Mouse (Mus musculus): ENCODE results near the gene Fam219b. TPM values are rescaled to one million over a fixed set of nuclear protein-coding genes. Genes with fewer than 3 reads are reported as not detected.
A peak's percentile ranks its signal among the peaks of the same experiment; 100 is the strongest.

Fam219b gene
- polyA plus RNA-seq, 1 experiment = 20.9 TPM

DNA sequence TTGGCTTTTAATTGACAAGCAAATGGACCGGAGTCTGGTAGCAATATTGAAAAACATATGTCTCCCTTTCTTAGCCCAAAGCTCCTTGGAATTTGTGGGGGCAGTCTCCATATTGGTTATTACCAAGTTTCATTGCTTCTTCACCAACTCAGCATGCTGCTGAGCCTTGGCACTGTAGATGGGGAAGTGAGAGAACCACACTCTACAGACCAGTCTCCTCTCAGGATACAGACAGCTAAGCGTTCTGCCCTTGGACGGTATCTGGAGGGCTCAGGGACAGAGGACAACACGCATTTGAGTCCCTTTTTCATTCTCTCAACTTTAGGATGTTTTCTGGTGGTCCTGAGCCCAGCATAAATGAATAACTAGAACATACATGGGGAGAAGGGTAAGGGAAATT is 21.3 kb downstream of the Fam219b start:
- Histone ChIP-seq H3K36me3 (ENCODE audit: control insufficient read depth, insufficient read depth) (no peaks in the 10 kb centered on the region), H3K79me3 (ENCODE audit: low read depth) (no peaks in the 10 kb centered on the region), H3K79me2 (ENCODE audit: control insufficient read depth, insufficient read depth) (peaks cover 25% of the 10 kb centered on the region), H3ac (ENCODE audit: control insufficient read depth, insufficient read length, low read depth) (no peak overlapping the region), H3K27me3 (ENCODE audit: control insufficient read depth, insufficient read depth, insufficient read length) (no peaks in the 10 kb centered on the region), H3K4me3 (ENCODE audit: insufficient read depth, poor library complexity, severe bottlenecking) (no peak overlapping the region)
- TF ChIP-seq MYOG (IDR thresholded peaks at IDR 0.05; ENCODE audit: control insufficient read depth, extremely low read depth, insufficient read length) = no peak
- TF ChIP-seq CTCF (IDR thresholded peaks at IDR 0.05; ENCODE audit: control insufficient read depth, insufficient read depth, insufficient read length) = no peak
- TF ChIP-seq USF1 (IDR thresholded peaks at IDR 0.05; ENCODE audit: low read depth) = no peak
- no peak for TF ChIP-seq MAX (IDR thresholded peaks at IDR 0.05)
- no peak for TF ChIP-seq FOSL1 (IDR thresholded peaks at IDR 0.05; ENCODE audit: insufficient read depth, low read length, poor library complexity, severe bottlenecking)
- TF ChIP-seq CEBPB (IDR thresholded peaks at IDR 0.05; ENCODE audit: low read depth) = no peak
- TF ChIP-seq MYOD1 (IDR thresholded peaks at IDR 0.05; ENCODE audit: control insufficient read depth, insufficient read length, low read depth) = no peak

DNA sequence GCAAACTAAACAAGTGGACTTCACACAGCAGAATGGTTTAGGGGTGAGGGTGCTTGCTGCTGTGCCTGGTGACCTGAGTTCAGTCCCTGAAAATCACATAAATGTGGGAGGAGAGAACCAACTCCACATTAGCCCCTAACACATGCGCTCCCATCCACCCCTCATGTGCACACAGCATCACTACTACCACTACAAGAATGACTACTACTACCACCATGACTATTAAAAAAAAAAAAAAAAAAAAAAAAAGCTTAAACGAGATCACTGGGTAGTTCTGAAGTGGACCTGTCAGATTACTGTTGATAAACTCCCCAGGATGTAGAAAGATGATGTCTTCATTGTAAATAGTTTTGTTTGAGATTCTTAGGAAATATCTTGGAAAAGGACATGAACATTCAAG is 22.2 kb downstream of the Fam219b start:
- Histone ChIP-seq H3K4me3 (ENCODE audit: insufficient read depth, poor library complexity, severe bottlenecking) (no peak overlapping the region), H3K79me3 (ENCODE audit: low read depth) (no peaks in the 10 kb centered on the region), H3K27me3 (ENCODE audit: control insufficient read depth, insufficient read depth, insufficient read length) (no peaks in the 10 kb centered on the region), H3K36me3 (ENCODE audit: control insufficient read depth, insufficient read depth) (no peaks in the 10 kb centered on the region), H3ac (ENCODE audit: control insufficient read depth, insufficient read length, low read depth) (no peak overlapping the region), H3K79me2 (ENCODE audit: control insufficient read depth, insufficient read depth) (peaks cover 35% of the 10 kb centered on the region)
- TF ChIP-seq CEBPB (IDR thresholded peaks at IDR 0.05; ENCODE audit: low read depth) = no peak
- no peak for TF ChIP-seq MYOG (IDR thresholded peaks at IDR 0.05; ENCODE audit: control insufficient read depth, extremely low read depth, insufficient read length)
- TF ChIP-seq FOSL1 (IDR thresholded peaks at IDR 0.05; ENCODE audit: insufficient read depth, low read length, poor library complexity, severe bottlenecking) = no peak
- no peak for TF ChIP-seq MAX (IDR thresholded peaks at IDR 0.05)
- TF ChIP-seq USF1 (IDR thresholded peaks at IDR 0.05; ENCODE audit: low read depth) = no peak
- TF ChIP-seq CTCF (IDR thresholded peaks at IDR 0.05; ENCODE audit: control insufficient read depth, insufficient read depth, insufficient read length) = no peak
- no peak for TF ChIP-seq MYOD1 (IDR thresholded peaks at IDR 0.05; ENCODE audit: control insufficient read depth, insufficient read length, low read depth)

DNA sequence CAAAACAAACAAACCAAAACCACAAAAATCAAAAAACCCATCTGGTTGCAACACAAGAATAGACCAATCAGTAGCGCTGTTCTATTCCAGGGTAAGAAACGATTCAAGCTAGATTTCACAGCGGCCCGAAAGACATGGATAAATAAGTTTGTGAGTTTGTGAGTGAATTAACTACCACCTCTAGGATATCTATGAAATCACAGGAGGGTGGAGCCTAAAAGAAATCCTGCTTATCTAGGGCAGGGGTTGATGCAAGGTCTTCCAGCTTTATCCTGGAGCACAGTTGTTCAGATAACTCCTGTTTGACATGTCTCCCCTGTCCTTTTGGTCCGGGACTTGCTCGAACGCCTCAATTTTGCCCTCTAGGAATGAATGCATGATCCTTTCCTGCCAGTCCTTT is 22.9 kb downstream of the Fam219b start:
- TF ChIP-seq CEBPB (IDR thresholded peaks at IDR 0.05; ENCODE audit: low read depth) (no peak), USF1 (IDR thresholded peaks at IDR 0.05; ENCODE audit: low read depth) (no peak), CTCF (IDR thresholded peaks at IDR 0.05; ENCODE audit: control insufficient read depth, insufficient read depth, insufficient read length) (no peak), MAX (IDR thresholded peaks at IDR 0.05) (no peak), MYOG (IDR thresholded peaks at IDR 0.05; ENCODE audit: control insufficient read depth, extremely low read depth, insufficient read length) (no peak), MYOD1 (IDR thresholded peaks at IDR 0.05; ENCODE audit: control insufficient read depth, insufficient read length, low read depth) (no peak), FOSL1 (IDR thresholded peaks at IDR 0.05; ENCODE audit: insufficient read depth, low read length, poor library complexity, severe bottlenecking) (no peak)
- H3K79me2 ChIP-seq (ENCODE audit: control insufficient read depth, insufficient read depth) = peaks cover 42% of the 10 kb centered on the region
- no peaks in the 10 kb centered on the region for H3K27me3 ChIP-seq (ENCODE audit: control insufficient read depth, insufficient read depth, insufficient read length)
- H3K36me3 ChIP-seq (ENCODE audit: control insufficient read depth, insufficient read depth) = no peaks in the 10 kb centered on the region
- peaks cover 3% of the 10 kb centered on the region for H3K79me3 ChIP-seq (ENCODE audit: low read depth)
- peak overlapping the region; percentile 40 for H3ac ChIP-seq (ENCODE audit: control insufficient read depth, insufficient read length, low read depth)
- peak overlapping the region; percentile 42 for H3K4me3 ChIP-seq (ENCODE audit: insufficient read depth, poor library complexity, severe bottlenecking)

DNA sequence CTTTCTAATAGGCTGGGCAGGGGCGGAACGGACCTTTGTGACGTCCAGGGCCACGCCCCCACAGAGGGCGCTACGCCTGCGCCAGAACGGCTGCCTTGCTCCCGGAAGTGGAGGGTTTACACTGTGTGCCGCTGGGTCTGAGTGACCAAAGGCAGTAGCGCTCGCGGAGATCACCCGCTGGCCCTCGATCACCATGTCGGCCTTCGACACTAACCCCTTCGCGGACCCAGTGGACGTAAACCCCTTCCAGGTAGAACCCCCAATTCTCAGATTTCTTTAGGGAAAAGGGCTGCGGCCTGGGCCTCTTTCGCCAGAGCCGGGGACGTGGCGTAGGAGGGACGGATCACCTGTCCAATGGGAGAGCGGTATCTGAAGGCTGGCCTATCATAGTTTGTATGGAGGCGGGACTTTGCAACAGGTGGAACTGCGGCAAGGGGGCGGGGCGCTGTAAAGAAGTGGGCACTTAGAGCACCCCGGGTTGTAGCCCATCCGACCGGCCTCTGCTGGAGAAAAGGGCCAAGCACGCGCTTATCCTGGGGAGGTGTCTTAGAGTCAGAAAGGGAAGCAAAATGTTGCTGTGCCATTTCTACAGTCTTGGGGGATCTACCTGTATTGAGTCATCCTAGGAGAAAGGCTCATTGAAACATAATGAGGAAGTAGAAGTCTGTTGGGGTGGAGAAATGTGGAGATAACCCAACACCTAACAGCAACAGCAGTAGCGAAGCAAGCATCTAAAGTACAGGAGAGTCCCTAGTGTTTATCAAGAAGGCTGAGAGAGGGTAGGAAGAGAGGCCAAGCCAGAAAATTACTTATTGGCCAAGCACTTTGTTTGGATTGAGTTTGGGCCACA is 23.8 kb downstream of the Fam219b start, which contains the start of gene Scamp2:
Gene Scamp2, plus strand, starts transcription at position 83 of the 850 bp plus-strand sequence.
- Histone ChIP-seq H3K4me3 (ENCODE audit: insufficient read depth, poor library complexity, severe bottlenecking) (peak within 1 kb of the TSS; percentile 42), H3K79me3 (ENCODE audit: low read depth) (peaks cover 3% of the 10 kb centered on the region), H3K36me3 (ENCODE audit: control insufficient read depth, insufficient read depth) (no peaks in the 10 kb centered on the region), H3K79me2 (ENCODE audit: control insufficient read depth, insufficient read depth) (peaks cover 49% of the 10 kb centered on the region), H3ac (ENCODE audit: control insufficient read depth, insufficient read length, low read depth) (peak within 1 kb of the TSS; percentile 56), H3K27me3 (ENCODE audit: control insufficient read depth, insufficient read depth, insufficient read length) (no peaks in the 10 kb centered on the region)
- TF ChIP-seq FOSL1 (IDR thresholded peaks at IDR 0.05; ENCODE audit: insufficient read depth, low read length, poor library complexity, severe bottlenecking) (no peak), MYOD1 (IDR thresholded peaks at IDR 0.05; ENCODE audit: control insufficient read depth, insufficient read length, low read depth) (no peak), MYOG (IDR thresholded peaks at IDR 0.05; ENCODE audit: control insufficient read depth, extremely low read depth, insufficient read length) (no peak), CEBPB (IDR thresholded peaks at IDR 0.05; ENCODE audit: low read depth) (no peak), CTCF (IDR thresholded peaks at IDR 0.05; ENCODE audit: control insufficient read depth, insufficient read depth, insufficient read length) (no peak), MAX (IDR thresholded peaks at IDR 0.05) (no peak)

DNA sequence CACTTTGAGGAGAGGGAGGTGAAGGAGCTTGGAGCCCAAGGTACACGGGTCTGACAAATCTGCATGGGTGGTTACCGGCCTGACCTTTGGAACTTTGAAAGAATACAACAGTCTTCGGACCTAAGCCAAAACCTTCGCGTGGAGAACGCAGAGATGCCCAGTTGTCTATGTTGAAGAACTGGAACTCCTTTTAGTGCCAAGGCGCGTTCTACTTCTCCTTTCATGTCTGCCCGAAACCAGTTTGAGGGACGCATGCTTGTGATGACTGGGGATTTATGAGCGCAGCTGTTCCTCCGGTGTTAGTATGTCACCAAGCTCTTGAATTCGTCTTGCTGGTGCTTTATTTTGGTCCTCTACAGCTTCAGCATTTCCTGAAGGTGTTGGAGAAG is 24.4 kb downstream of the Fam219b start:
- no peaks in the 10 kb centered on the region for H3K36me3 ChIP-seq (ENCODE audit: control insufficient read depth, insufficient read depth)
- H3K27me3 ChIP-seq (ENCODE audit: control insufficient read depth, insufficient read depth, insufficient read length) = no peaks in the 10 kb centered on the region
- H3K79me2 ChIP-seq (ENCODE audit: control insufficient read depth, insufficient read depth) = peaks cover 53% of the 10 kb centered on the region
- TF ChIP-seq MYOG (IDR thresholded peaks at IDR 0.05; ENCODE audit: control insufficient read depth, extremely low read depth, insufficient read length) (no peak), CEBPB (IDR thresholded peaks at IDR 0.05; ENCODE audit: low read depth) (no peak), MYOD1 (IDR thresholded peaks at IDR 0.05; ENCODE audit: control insufficient read depth, insufficient read length, low read depth) (peak; percentile 59), USF1 (IDR thresholded peaks at IDR 0.05; ENCODE audit: low read depth) (no peak), MAX (IDR thresholded peaks at IDR 0.05) (no peak)
- H3ac ChIP-seq (ENCODE audit: control insufficient read depth, insufficient read length, low read depth) = no peak overlapping the region
- peak overlapping the region; percentile 42 for H3K4me3 ChIP-seq (ENCODE audit: insufficient read depth, poor library complexity, severe bottlenecking)
- H3K79me3 ChIP-seq (ENCODE audit: low read depth) = peaks cover 3% of the 10 kb centered on the region

Data from C2C12 (cell line).